Mouse (Mus musculus) frontal cortex, postnatal 10 days (tissue): ENCODE measurements at regions not wholly inside any gene's neighbourhood (a gene's known extent, or its start where the extent isn't known, plus 50 kb on each side); places are given as distances from the start of the nearest gene placed in this dataset.

Source experiments
- DNase-seq, 2 experiments: peaks; one replicate each; pipeline ENCODE4 v3.0.0; 2022; ENCODE audit warnings: low spot score in 2 of 2, mixed read lengths in 1 of 2

GRCm38 (mm10) chr3:147041201-147041600 is 189.0 kb downstream of the Ttll7 start:
- no peak for DNase-seq

GRCm38 (mm10) chr3:147042911-147043310 is 190.7 kb downstream of the Ttll7 start:
- no peak for DNase-seq

- DNase-seq, result peak in 1 of 2 experiments; percentile 15
Observed at GRCm38 (mm10) chr3:147046634-147047033, 194.5 kb downstream of the Ttll7 start.

GRCm38 (mm10) chr3:147054157-147054838 is 202.1 kb downstream of the Ttll7 start:
- no peak for DNase-seq

GRCm38 (mm10) chr3:147057874-147058273 is 205.7 kb downstream of the Ttll7 start:
- DNase-seq, result no peak

- DNase-seq, result no peak
Observed at GRCm38 (mm10) chr3:147060659-147061058, 208.5 kb downstream of the Ttll7 start.

GRCm38 (mm10) chr3:147062451-147062850 is 210.3 kb downstream of the Ttll7 start:
- DNase-seq, result no peak

- peak in 1 of 2 experiments; percentile 22 for DNase-seq
Observed at GRCm38 (mm10) chr3:147063578-147064442, 211.6 kb downstream of the Ttll7 start.

- no peak for DNase-seq
Observed at GRCm38 (mm10) chr3:147064443-147064868, 212.3 kb downstream of the Ttll7 start.

GRCm38 (mm10) chr3:147070972-147071371 is 218.8 kb downstream of the Ttll7 start:
- DNase-seq, result no peak

GRCm38 (mm10) chr3:147080197-147080596 is 228.0 kb downstream of the Ttll7 start:
- no peak for DNase-seq

GRCm38 (mm10) chr3:147080768-147081448 is 228.7 kb downstream of the Ttll7 start:
- no peak for DNase-seq

- DNase-seq, result no peak
Observed at GRCm38 (mm10) chr3:147081763-147082162, 229.6 kb downstream of the Ttll7 start.

GRCm38 (mm10) chr3:147082255-147082943 is 230.2 kb downstream of the Ttll7 start:
- no peak for DNase-seq

- no peak for DNase-seq
Observed at GRCm38 (mm10) chr3:147083374-147083773, 231.2 kb downstream of the Ttll7 start.

GRCm38 (mm10) chr3:147083823-147084222 is 231.7 kb downstream of the Ttll7 start:
- no peak for DNase-seq

- DNase-seq, result no peak
Observed at GRCm38 (mm10) chr3:147084624-147085189, 232.5 kb downstream of the Ttll7 start.

GRCm38 (mm10) chr3:147088171-147088570 is 236.0 kb downstream of the Ttll7 start:
- no peak for DNase-seq

GRCm38 (mm10) chr3:147089716-147090115 is 237.5 kb downstream of the Ttll7 start:
- DNase-seq, result no peak

- no peak for DNase-seq
Observed at GRCm38 (mm10) chr3:147092188-147093075, 240.3 kb downstream of the Ttll7 start.

- DNase-seq, result no peak
Observed at GRCm38 (mm10) chr3:147093076-147093380, 240.9 kb downstream of the Ttll7 start.
